Mouse (Mus musculus) spleen, adult 12 weeks (tissue): Measurements from ENCODE around the gene Son.

Experiments
- DNase-seq: peaks from one replicate; pipeline ENCODE4 v3.0.0; 2022; ENCODE audit warnings: low spot score

Son gene

GRCm38 (mm10) chr16:91647461-91648219, at the start of gene Son:
Gene Son (plus strand): TSS chr16:91647506.
- DNase-seq: peak; percentile 89

DNA sequence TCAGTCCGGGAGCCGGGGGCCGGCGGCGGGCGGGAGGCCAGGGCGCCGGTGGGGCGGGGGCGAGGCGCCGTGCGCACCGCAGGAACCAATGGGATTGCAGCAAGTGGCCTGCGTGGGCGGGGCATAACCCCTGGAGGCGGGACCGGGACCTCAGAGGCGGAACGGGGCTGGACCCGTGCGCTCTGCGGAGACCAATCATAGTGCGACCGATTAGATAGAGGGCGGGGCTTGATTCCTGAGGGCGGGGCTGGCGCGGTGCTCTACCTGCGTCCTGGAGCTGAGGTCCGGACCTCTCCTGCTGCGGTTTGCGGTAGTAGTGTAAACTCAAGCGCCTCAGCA, 49.7 kb upstream of the Son start, which contains the start of gene Tmem50b:
Tmem50b (minus strand) TSS at position 129 of the 339 bp plus-strand sequence.
- DNase-seq: peak; percentile 98

DNA sequence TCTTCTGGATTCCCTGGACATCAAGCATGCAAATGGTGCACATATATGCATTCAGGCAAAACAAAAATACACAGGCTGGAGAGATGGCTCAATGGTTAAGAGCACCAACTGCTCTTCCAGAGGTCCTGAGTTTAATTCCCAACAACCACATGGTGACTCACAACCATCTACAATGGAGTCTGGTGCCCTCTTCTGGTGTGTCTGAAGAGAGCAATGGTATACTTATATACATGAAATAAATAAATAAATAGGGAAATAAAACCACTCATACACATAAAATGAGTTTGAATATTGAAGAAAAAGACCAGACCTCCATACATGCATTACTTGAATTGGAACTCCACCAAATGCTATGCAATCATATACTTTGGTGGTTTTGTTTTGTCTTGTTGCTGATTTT, 48.1 kb upstream of the Son start:
- DNase-seq: no peak

- DNase-seq: no peak
Measured at GRCm38 (mm10) chr16:91601081-91601480, 46.2 kb upstream of the Son start.

GRCm38 (mm10) chr16:91601693-91602092, 45.6 kb upstream of the Son start:
- DNase-seq: no peak

DNA sequence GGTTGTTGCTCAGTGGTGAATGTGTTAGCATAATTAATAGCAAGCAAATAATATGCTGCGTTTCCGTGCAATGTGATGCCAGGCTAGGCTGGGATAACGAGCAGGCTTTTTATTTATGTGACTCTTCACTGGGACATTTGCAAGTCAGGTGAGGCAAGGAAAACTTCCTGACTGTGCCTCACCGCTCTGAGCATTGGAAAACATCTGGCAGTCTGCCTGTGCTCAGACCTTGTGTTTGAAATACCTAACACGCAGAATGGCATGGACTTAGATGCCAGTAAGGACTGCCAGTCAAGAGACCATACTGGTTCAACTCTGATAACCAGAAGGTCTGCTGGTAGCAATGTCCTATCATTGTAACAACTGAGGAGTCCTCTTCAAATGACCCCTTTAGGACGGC, 42.1 kb upstream of the Son start:
- no peak for DNase-seq

DNA sequence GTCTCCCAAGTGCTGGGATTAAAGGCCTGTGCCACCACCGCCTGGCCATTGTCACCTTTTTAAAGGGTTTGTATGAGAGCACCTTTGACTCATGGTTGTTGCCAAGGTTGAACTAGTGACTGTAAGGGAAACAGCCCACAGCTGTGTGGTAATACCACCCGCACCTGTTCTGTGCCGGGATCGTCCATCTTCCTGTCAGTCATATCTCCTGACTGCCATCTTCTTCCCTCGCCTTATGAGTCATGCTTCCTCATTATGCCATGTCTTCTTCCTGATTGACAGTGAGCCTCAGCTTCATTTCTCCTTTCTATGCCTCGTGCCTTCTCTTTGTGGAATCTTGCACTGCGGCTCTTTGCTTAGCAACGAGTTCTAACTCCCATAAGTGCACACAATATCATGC, 40.3 kb upstream of the Son start:
- no peak for DNase-seq

- DNase-seq: no peak
Measured at GRCm38 (mm10) chr16:91609501-91610245, 37.6 kb upstream of the Son start.

- no peak for DNase-seq
Measured at GRCm38 (mm10) chr16:91611248-91611647, 36.1 kb upstream of the Son start.

DNA sequence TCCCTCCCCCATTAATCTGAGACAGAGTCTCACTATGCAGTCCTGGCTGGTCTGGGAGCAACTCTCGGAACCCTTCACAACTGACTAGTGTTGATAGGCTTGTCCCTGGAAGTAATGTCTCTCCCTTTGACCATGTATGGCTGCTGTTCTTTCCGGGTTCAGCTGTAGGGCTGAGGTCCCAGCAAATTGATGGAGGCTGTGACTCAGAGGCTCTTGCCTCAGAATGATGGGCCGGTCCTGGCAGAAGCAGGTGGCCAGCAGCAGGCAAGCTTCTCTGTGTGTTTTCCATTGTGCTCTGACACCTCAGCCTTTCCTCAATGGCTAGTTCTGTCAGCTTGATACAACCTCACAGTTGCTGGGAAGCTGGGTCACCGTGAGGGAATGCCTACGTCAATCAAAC, 34.8 kb upstream of the Son start:
- no peak for DNase-seq

- no peak for DNase-seq
Measured at GRCm38 (mm10) chr16:91614552-91614951, 32.8 kb upstream of the Son start.

DNA sequence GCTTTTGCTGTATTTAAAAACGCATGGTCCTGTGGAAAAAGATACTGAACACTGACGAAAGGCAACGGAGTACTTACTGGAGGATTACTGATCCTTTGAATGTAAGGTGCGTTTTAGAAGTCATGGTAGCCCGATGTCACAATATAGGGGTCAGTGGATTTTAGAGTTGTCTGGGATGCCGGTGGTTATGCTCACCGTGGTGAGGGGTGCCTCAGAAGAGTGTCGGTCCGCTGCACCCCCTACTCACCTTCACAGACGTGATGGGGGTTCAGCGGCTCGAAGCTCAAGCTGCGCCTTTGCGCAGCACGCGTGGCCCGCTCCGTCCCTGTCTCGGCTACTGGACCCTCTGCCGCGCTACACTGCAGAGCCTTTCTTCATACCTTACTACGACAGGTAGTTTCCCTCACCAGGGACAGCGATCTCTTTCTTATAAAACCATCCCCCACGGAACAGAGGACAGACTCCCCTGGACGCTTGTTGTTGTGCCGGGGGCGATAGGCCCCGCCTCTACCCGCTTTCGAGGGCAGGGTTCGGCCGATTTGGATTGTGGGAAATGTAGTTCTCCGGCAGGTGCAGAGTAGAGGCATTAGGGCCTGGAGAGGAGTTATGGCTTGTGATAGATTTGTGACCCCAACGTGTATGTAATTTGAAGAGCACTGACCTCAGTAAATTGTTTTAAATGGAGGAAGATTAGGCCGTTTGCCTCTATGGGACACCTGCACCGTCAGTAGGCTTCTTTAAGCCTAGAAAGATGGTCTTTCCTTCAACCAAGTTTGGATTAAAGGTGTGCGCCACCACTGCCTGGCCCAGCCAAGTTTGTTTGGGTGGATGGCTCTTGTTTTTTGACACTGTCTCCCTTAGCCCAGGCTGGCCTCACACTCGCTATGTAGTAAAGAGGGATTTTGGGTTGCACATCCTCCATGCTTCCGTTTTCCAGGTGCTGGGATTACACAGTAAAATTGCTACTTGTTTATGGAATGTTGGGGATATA, 28.5 kb upstream of the Son start, which contains the start of gene Dnajc28:
Dnajc28 (minus strand) TSS at position 516 of the 991 bp plus-strand sequence.
- DNase-seq: peak; percentile 71

GRCm38 (mm10) chr16:91620185-91620584, 27.1 kb upstream of the Son start:
- DNase-seq: no peak

GRCm38 (mm10) chr16:91620991-91621390, 26.3 kb upstream of the Son start:
- no peak for DNase-seq

DNA sequence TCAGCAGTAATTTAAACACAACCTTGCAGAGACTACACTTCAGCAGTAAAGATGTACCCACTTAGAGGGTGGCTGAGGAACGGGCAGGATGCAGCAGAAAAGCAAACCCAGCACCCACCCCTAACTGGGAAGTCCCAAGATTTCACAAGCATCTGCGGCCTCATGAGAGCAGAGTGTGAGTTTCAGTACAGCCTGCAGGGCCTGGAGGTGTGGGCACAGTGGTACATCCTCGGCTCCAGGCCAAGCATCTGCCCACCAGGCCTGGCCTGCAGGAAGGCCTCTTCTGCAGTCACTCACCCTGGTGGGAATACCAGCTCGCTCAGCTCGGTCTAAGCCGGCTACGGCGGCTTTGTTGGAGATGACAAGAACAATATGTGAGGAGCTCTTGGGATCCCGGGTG, 24.2 kb upstream of the Son start:
- no peak for DNase-seq

DNA sequence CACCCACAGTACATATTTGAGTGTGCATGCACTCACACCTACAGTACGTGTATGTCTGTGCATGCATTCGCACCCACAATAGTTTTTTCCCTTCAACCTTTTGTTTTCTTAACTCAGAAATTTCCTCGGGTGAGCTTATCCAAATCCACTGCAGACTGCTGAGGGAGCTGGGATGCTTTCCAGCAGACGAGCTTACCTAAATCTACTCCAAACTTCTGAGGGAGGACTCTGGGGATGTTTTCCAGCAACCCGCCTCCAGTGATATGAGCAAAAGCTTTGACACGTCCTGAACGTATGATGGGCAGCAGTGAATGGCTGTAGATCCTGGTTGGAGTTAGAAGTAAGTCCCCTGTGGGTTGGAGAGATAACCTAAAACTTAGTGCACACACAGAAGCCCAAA, 19.5 kb upstream of the Son start:
- DNase-seq: no peak

GRCm38 (mm10) chr16:91628673-91629072, 18.6 kb upstream of the Son start:
- no peak for DNase-seq

- DNase-seq: no peak
Measured at GRCm38 (mm10) chr16:91629749-91630148, 17.6 kb upstream of the Son start.

GRCm38 (mm10) chr16:91630584-91630983, 16.7 kb upstream of the Son start:
- DNase-seq: no peak

DNA sequence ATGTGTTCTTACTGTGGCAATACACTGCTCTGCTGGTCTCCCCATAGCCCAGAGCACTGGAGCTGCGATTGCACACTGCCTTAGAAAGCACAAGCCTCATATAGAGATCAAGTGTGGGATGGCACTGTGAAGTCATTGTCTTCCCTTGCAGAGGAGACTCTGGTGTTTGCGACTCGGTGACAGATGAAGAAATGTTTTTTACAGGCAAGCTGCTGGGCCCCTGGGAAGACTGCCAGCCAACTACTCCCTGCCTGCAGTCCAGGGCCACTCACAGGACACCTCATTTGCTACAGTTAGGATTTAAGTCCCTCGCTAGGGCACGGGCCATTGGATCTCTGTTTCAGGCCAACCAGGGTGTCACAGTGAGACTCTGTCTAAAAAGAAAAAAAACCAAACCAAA, 14.9 kb upstream of the Son start:
- DNase-seq: no peak

DNA sequence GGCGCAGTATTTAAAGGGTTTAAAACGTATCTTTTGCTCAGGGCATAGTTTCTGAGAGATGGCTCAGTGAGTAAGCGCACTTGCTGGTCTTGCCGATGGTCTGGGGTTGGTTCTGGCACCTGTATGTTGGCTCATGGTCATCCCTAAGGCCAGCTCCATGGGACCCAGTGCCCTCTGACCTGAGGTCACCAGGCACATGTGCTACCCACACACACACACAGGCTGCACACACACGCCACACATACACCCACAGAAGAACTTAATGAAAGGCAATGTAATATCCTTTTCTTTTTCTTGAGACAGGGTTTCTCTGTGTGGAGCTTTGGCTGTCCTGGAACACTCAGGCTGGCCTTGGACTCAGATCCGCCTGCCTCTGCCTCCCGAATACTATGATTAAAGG, 14.4 kb upstream of the Son start:
- DNase-seq: no peak

GRCm38 (mm10) chr16:91633641-91634040, 13.7 kb upstream of the Son start:
- no peak for DNase-seq
